In the genomic region with DNA sequence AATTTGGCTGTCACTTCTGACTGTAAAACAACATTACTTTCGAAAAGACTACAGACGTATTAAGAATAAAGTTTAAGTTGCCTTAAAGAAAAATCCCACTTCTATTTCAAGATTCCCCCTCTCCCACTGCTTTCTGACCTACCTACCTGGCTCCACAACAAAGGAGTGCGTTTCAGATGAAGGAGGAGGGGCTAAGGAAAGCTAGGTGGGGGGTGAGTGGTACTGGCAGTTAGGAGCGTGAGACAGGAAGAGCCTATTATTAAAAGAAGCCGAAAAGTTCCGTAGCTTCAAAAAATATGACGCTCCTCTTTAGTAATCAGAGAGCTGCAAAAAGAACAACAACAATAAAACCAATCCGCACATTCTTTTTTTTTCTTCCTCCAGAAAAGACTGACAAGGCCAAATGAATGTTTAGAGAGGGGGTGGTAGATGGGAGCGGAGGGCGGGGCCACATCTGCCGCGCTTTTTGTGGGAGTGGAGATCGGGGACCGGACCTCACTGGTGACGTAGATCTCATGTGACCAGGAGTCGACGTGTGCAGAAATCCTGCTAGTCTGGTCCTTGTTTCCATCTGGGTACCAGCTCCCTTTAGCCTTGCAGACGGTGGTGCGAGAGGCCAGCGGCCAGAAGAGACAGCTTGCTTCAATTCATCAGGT, we compare ENCODE assay signal across 8 mouse cellular contexts. TPM values are rescaled to one million over a fixed set of nuclear protein-coding genes. Genes with fewer than 3 reads are reported as not detected.
DNase-seq lines count a peak whose midpoint lies in the region; ATAC-seq and TF ChIP-seq lines count a peak whose summit lies in the region.

Gene Tceal9 (plus strand): TSS at position 506 of the 656 bp plus-strand sequence.

- no peaks in the 10 kb centered on the region for H3K4me1 ChIP-seq in bone marrow, adult 2 months (ENCODE audit: control insufficient read depth, insufficient read depth, low read length)
- no peaks in the 10 kb centered on the region for H3K4me1 ChIP-seq in embryonic facial prominence, embryonic 15.5 days
- no peaks in the 10 kb centered on the region for H3K4me1 ChIP-seq in kidney, embryonic 14.5 days (ENCODE audit: control insufficient read depth, insufficient read depth, low read length)
- H3K4me1 ChIP-seq in limb, embryonic 15.5 days: peaks cover 3% of the 10 kb centered on the region; the same call in 1 of the 2 replicates

- peak; percentile 91 for ATAC-seq in embryonic facial prominence, embryonic 15.5 days (ENCODE audit: insufficient number of reproducible peaks, low FRiP score, low TSS enrichment, low read depth)
- peak; percentile 92 for ATAC-seq in kidney, embryonic 14.5 days (ENCODE audit: low FRiP score, low TSS enrichment)
- ATAC-seq in limb, embryonic 15.5 days (ENCODE audit: insufficient number of reproducible peaks, low FRiP score, low TSS enrichment, low read depth): peak; percentile 91

- H3K27me3 ChIP-seq in embryonic facial prominence, embryonic 15.5 days: no peaks in the 10 kb centered on the region
- H3K27me3 ChIP-seq in kidney, embryonic 14.5 days (ENCODE audit: control insufficient read depth, insufficient read depth, low read length): no peaks in the 10 kb centered on the region
- no peaks in the 10 kb centered on the region for H3K27me3 ChIP-seq in limb, embryonic 15.5 days

- peak within 1 kb of the TSS; percentile 88 for H3K4me3 ChIP-seq in bone marrow, adult 2 months (replicated peaks; ENCODE audit: control insufficient read depth, low read depth, low read length)
- H3K4me3 ChIP-seq in embryonic facial prominence, embryonic 15.5 days (replicated peaks): peak within 1 kb of the TSS; percentile 56
- peak within 1 kb of the TSS; percentile 62 for H3K4me3 ChIP-seq in kidney, embryonic 14.5 days (ENCODE audit: low read length)
- peak within 1 kb of the TSS; percentile 52 for H3K4me3 ChIP-seq in limb, embryonic 15.5 days

- H3K4me2 ChIP-seq in embryonic facial prominence, embryonic 15.5 days (replicated peaks): peak within 1 kb of the TSS; percentile 36
- H3K4me2 ChIP-seq in kidney, embryonic 14.5 days (replicated peaks; ENCODE audit: low read depth, low read length): peak within 1 kb of the TSS; percentile 37
- peak within 1 kb of the TSS; percentile 34 for H3K4me2 ChIP-seq in limb, embryonic 15.5 days

- TF ChIP-seq CTCF in bone marrow, adult 2 months (IDR thresholded peaks at IDR 0.05; ENCODE audit: control insufficient read depth, insufficient read depth, low read length): no peak

- H3K9ac ChIP-seq in embryonic facial prominence, embryonic 15.5 days: peak within 1 kb of the TSS; percentile 44
- peak within 1 kb of the TSS; percentile 72 for H3K9ac ChIP-seq in kidney, embryonic 14.5 days (ENCODE audit: low read depth, low read length)
- peak within 1 kb of the TSS; percentile 57 for H3K9ac ChIP-seq in limb, embryonic 15.5 days

- H3K36me3 ChIP-seq in embryonic facial prominence, embryonic 15.5 days: no peaks in the 10 kb centered on the region
- H3K36me3 ChIP-seq in kidney, embryonic 14.5 days (ENCODE audit: control insufficient read depth, insufficient read depth, low read length): peaks cover 4% of the 10 kb centered on the region; the same call in 1 of the 2 replicates
- peaks cover 5% of the 10 kb centered on the region; the same call in 1 of the 2 replicates for H3K36me3 ChIP-seq in limb, embryonic 15.5 days

- 13% methylated on average over 20 of the region's 20 CpGs for WGBS in bone marrow, adult 2 months
- 20% methylated on average over 20 of the region's 20 CpGs for WGBS in embryonic facial prominence, embryonic 15.5 days
- WGBS in kidney, embryonic 14.5 days: 31% methylated on average over 20 of the region's 20 CpGs
- 26% methylated on average over 20 of the region's 20 CpGs for WGBS in limb, embryonic 15.5 days

- no peak within 1 kb of the TSS for H3K27ac ChIP-seq in bone marrow, adult 2 months (ENCODE audit: control insufficient read depth, insufficient read depth, low read depth, low read length, poor library complexity)
- peak within 1 kb of the TSS; percentile 84 for H3K27ac ChIP-seq in embryonic facial prominence, embryonic 15.5 days (replicated peaks)
- H3K27ac ChIP-seq in kidney, embryonic 14.5 days (ENCODE audit: low read depth, low read length): peak within 1 kb of the TSS; percentile 68; the same call in 1 of the 2 replicates
- H3K27ac ChIP-seq in limb, embryonic 15.5 days: peak within 1 kb of the TSS; percentile 86

- no peaks in the 10 kb centered on the region for H3K9me3 ChIP-seq in embryonic facial prominence, embryonic 15.5 days (replicated peaks)
- no peaks in the 10 kb centered on the region for H3K9me3 ChIP-seq in kidney, embryonic 14.5 days (ENCODE audit: control insufficient read depth, low read length)
- H3K9me3 ChIP-seq in limb, embryonic 15.5 days: no peaks in the 10 kb centered on the region

- DNase-seq in 3T3-L1 (ENCODE audit: low read depth, low spot score): peak; percentile 91
- peak; percentile 72 to 75 for DNase-seq in heart, adult 9 months (ENCODE audit: low spot score in 2 of 2)
- peak; percentile 1 to 17 for DNase-seq in monocyte, adult 2 months (ENCODE audit: low read depth in 1 of 2, low spot score in 2 of 2)
- DNase-seq in spleen, postnatal 36 days (ENCODE audit: low spot score in 2 of 2): peak; percentile 63 to 70

- TF ChIP-seq POLR2A in bone marrow, adult 2 months (IDR thresholded peaks at IDR 0.05; ENCODE audit: borderline replicate concordance, control insufficient read depth, low read depth, low read length): no peak

RNA-seq across cellular contexts. Expression of gene Tceal9, which starts in this region (rescaled TPM):
- 40.1 and 55.8 TPM in 2 replicates for polyA plus RNA-seq in bone marrow, adult 2 months (2011; ENCODE audit: insufficient read depth, insufficient read length, low replicate concordance, missing spikeins)
- 520 and 545 TPM in 2 replicates for polyA plus RNA-seq in embryonic facial prominence, embryonic 15.5 days (2015; fragmentation: Nextera tagmentation; extraction: Ambion mirVana)
- polyA plus RNA-seq in kidney, embryonic 14.5 days (2014; fragmentation: Nextera tagmentation; extraction: Ambion mirVana): 510 and 726 TPM in 2 replicates
- polyA plus RNA-seq in limb, embryonic 15.5 days (2015; fragmentation: Nextera tagmentation; extraction: Ambion mirVana): 545 and 573 TPM in 2 replicates

Comparison
In these comparisons a context has a peak if more than half of its experiments do, and no peak if none do; other contexts are left out.
1. DNase-seq: peak in every context shown above with its lines; median percentile 91 in 3T3-L1; 74 in heart, adult 9 months; 66 in spleen, postnatal 36 days; 9 in monocyte, adult 2 months.